Mouse (Mus musculus): ENCODE measurements at regions not wholly inside any gene's neighbourhood (a gene's known extent, or its start where the extent isn't known, plus 50 kb on each side); places are given as distances from the start of the nearest gene placed in this dataset.

DNA sequence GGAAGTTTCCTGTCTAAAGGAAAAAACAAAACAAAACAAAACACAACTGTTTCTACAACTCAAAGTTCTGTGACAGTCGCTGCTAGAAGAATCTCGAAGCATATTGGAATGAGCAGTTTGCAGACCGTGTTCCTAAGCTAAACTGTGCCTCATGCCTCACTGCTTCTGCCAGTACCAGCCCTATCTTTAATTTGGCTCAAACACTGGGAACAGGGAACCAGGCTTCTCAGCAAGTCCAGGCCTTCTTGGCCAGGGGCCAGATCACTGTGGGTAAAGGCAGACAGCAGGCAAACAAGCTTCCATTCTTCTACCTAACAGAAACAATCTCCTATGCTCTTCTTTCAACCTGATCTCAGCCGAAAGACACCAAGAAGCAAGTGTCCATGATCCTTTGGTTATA, 56.5 kb downstream of the Tmsb4x start:
- Histone ChIP-seq H3K9ac (ENCODE audit: low read length) (no peak overlapping the region), H3K27me3 (ENCODE audit: control insufficient read depth, insufficient read depth, low read length) (peaks cover 8% of the 10 kb centered on the region; the same call in 1 of the 2 replicates), H3K36me3 (ENCODE audit: control insufficient read depth, insufficient read depth, low read length) (no peaks in the 10 kb centered on the region), H3K27ac (ENCODE audit: low read depth, low read length) (no peak overlapping the region), H3K4me3 (ENCODE audit: low read depth, low read length) (no peak overlapping the region), H3K9me3 (ENCODE audit: control insufficient read depth, low read length) (no peaks in the 10 kb centered on the region), H3K4me2 (ENCODE audit: low read depth, low read length, severe bottlenecking) (no peak overlapping the region), H3K4me1 (replicated peaks; ENCODE audit: control insufficient read depth, insufficient read depth, low read length) (no peaks in the 10 kb centered on the region)
- DNase-seq (ENCODE audit: low spot score), result no peak
- WGBS, result 78% methylated on average over 4 of the region's 4 CpGs
- ATAC-seq (replicated peaks; ENCODE audit: low FRiP score), result no peak

DNA sequence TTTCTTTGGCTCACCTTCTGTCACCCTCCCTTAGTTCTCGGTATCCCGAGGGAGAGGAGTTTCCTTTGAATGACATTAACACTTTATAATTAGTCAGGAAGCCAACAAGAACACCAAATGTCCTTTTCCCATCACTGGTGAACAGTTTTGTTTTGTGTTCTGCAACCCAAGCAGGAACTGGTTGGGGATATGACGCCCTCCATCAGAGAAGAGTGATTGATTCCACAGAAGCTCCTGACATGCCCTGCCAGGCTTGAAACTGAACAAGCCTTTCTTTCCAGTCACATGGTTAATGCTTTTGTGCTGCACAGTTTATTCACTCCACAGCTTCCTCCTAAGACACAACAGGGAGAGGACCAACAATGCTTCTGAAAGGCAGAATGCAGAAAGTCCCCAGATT, 57.8 kb downstream of the Tmsb4x start:
- ATAC-seq (replicated peaks; ENCODE audit: low FRiP score), result no peak
- H3K4me2 ChIP-seq (ENCODE audit: low read depth, low read length, severe bottlenecking), result no peak overlapping the region
- DNase-seq (ENCODE audit: low spot score), result no peak
- no peak overlapping the region for H3K9ac ChIP-seq (ENCODE audit: low read length)
- no peaks in the 10 kb centered on the region for H3K36me3 ChIP-seq (ENCODE audit: control insufficient read depth, insufficient read depth, low read length)
- peaks cover 10% of the 10 kb centered on the region; the same call in 1 of the 2 replicates for H3K27me3 ChIP-seq (ENCODE audit: control insufficient read depth, insufficient read depth, low read length)
- no peak overlapping the region for H3K27ac ChIP-seq (ENCODE audit: low read depth, low read length)
- no peaks in the 10 kb centered on the region for H3K4me1 ChIP-seq (replicated peaks; ENCODE audit: control insufficient read depth, insufficient read depth, low read length)
- H3K4me3 ChIP-seq (ENCODE audit: low read depth, low read length), result no peak overlapping the region
- H3K9me3 ChIP-seq (ENCODE audit: control insufficient read depth, low read length), result no peaks in the 10 kb centered on the region
- 55% methylated on average over 3 of the region's 3 CpGs for WGBS

DNA sequence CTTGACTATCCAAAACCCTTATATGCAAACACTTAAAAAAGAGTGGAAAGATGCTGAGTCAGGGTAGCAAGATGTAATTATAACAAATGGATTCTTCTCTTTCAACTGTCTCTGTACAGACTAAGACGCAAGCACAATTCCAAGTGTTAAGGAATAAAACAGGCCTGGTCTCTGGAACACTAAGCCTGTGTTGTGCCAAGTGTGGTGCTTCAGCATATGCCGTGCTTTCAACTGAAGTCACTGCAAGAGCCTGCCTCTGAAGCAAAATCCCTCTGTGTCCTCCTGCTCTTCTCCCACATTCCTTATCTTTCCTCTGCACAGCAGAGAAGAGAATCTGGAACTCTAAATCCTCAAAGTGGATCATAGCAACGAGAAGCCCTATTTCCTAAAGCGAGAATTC, 59.7 kb downstream of the Tmsb4x start:
- Histone ChIP-seq H3K36me3 (ENCODE audit: control insufficient read depth, insufficient read depth, low read length) (no peaks in the 10 kb centered on the region), H3K4me1 (replicated peaks; ENCODE audit: control insufficient read depth, insufficient read depth, low read length) (no peaks in the 10 kb centered on the region), H3K27me3 (ENCODE audit: control insufficient read depth, insufficient read depth, low read length) (peaks cover 10% of the 10 kb centered on the region; the same call in 1 of the 2 replicates), H3K9me3 (ENCODE audit: control insufficient read depth, low read length) (no peaks in the 10 kb centered on the region), H3K9ac (ENCODE audit: low read length) (no peak overlapping the region), H3K4me3 (ENCODE audit: low read depth, low read length) (no peak overlapping the region), H3K4me2 (ENCODE audit: low read depth, low read length, severe bottlenecking) (no peak overlapping the region), H3K27ac (ENCODE audit: low read depth, low read length) (no peak overlapping the region)
- WGBS, result 92% methylated on average over 4 of the region's 4 CpGs
- DNase-seq (ENCODE audit: low spot score) (no peak), ATAC-seq (replicated peaks; ENCODE audit: low FRiP score) (no peak)

DNA sequence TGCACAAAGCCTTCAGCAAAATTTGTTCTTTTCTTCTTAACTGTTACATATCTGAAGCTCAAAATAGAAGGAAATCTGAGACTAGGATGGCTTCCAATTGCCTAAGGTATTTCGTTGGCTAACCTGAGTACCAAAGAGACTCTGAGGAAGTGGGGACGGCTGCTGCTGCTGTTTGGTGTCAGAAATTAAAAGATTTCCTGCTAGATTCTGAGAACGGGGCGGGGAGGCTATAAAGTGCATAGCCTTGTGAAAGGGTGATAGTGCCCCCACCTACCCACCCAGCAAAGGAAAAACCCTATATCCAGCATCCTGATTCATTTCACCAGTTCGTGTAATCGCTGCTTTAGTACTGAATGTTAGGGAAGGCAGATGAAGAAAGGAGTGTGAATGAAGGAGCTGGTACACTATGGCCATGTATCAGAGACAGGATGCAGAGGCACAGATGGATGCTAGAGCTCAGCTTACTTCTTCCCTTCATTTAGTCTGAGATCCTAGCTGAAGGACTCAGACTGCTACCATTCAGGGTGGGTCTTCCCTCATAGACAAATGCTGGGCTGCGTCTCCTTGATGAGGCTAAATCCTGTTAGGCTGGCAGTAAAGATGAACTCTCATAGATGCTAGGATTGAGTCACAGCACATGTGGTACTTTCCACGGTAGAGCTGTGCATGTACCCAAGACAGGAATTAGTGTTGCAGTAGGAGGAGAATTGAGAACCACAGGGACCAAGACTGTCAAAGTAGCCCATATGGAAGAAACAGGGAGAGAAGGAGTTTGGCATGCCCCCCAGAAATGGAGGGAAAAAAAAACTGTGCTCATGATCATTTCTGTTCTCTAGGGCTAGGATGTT, 62.4 kb downstream of the Tmsb4x start:
- H3K27me3 ChIP-seq (ENCODE audit: control insufficient read depth, insufficient read depth, low read length), result peaks cover 8% of the 10 kb centered on the region; the same call in 1 of the 2 replicates

DNA sequence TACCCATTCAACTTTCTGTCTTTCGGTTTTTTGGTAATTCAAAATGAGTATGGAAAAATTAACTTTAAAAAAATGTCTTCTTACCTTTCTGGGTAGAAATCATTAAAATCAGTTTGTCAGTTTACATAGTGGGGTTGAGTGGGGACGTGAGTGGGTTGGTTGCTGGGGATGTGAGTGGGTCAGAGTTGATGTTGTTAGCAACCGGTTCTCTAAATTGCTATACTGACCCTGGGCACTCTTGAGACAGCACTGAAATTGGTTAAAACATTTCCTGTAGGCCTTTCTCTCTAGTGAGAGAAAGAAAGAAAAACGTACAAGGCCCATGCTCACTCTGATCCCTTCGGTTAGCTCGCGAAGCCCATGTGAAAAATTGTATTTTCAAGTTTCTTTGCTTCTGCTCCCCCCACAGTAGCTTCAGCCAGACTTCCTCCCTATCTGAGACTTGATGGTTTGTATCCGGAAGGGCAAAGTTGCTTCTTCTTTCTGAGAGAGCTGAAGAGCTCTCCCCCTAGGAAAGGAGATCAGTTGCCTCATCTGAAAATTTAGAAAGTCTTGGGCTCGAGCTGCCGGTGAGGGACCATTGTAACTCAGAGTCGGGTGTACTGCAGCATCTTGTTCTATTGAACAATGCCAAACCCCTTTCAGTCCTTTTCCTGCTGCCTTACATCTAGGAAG, 63.5 kb downstream of the Tmsb4x start:
- Histone ChIP-seq H3K4me1 (replicated peaks; ENCODE audit: control insufficient read depth, insufficient read depth, low read length) (no peaks in the 10 kb centered on the region), H3K9me3 (ENCODE audit: control insufficient read depth, low read length) (no peaks in the 10 kb centered on the region), H3K4me2 (ENCODE audit: low read depth, low read length, severe bottlenecking) (no peak overlapping the region), H3K36me3 (ENCODE audit: control insufficient read depth, insufficient read depth, low read length) (no peaks in the 10 kb centered on the region), H3K4me3 (ENCODE audit: low read depth, low read length) (no peak overlapping the region), H3K27me3 (ENCODE audit: control insufficient read depth, insufficient read depth, low read length) (peaks cover 6% of the 10 kb centered on the region; the same call in 1 of the 2 replicates), H3K27ac (ENCODE audit: low read depth, low read length) (no peak overlapping the region), H3K9ac (ENCODE audit: low read length) (no peak overlapping the region)
- 77% methylated on average over 11 of the region's 11 CpGs for WGBS
- DNase-seq (ENCODE audit: low spot score) (no peak), ATAC-seq (replicated peaks; ENCODE audit: low FRiP score) (no peak)

More for the DNA sequence above, 62.4 kb downstream of the Tmsb4x start:
- no peaks in the 10 kb centered on the region for H3K4me1 ChIP-seq (replicated peaks; ENCODE audit: control insufficient read depth, insufficient read depth, low read length)
- no peak overlapping the region for H3K4me2 ChIP-seq (ENCODE audit: low read depth, low read length, severe bottlenecking)
- no peak overlapping the region for H3K27ac ChIP-seq (ENCODE audit: low read depth, low read length)
- ATAC-seq (replicated peaks; ENCODE audit: low FRiP score) (no peak), DNase-seq (ENCODE audit: low spot score) (no peak)
- H3K9me3 ChIP-seq (ENCODE audit: control insufficient read depth, low read length), result no peaks in the 10 kb centered on the region
- WGBS, result 83% methylated on average over 8 of the region's 8 CpGs
- H3K9ac ChIP-seq (ENCODE audit: low read length), result no peak overlapping the region
- no peak overlapping the region for H3K4me3 ChIP-seq (ENCODE audit: low read depth, low read length)
- H3K36me3 ChIP-seq (ENCODE audit: control insufficient read depth, insufficient read depth, low read length), result no peaks in the 10 kb centered on the region

DNA sequence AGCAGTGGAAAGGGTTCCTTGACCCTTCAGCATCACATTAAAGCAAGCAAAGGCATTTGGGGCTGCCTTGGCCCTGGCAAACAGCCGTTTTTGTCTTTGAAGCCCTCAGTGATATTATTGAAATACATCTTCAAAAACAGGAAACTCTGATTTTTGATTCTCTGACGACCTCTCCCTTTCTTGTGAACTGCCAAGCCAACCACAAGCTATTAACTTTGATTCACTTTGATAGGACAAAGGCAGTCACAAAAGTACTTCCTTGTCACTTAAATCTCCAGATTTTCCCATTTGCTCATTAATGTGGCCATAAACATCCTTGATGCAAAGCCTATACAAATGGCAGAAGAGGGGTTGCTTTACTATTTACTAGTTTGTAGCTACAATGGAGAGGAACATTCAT, 70.0 kb downstream of the Tmsb4x start:
- no peaks in the 10 kb centered on the region for H3K9me3 ChIP-seq (ENCODE audit: control insufficient read depth, low read length)
- H3K4me2 ChIP-seq (ENCODE audit: low read depth, low read length, severe bottlenecking), result no peak overlapping the region
- 71% methylated on average over 2 of the region's 2 CpGs for WGBS
- no peak for ATAC-seq (replicated peaks; ENCODE audit: low FRiP score)
- H3K36me3 ChIP-seq (ENCODE audit: control insufficient read depth, insufficient read depth, low read length), result no peaks in the 10 kb centered on the region
- H3K4me3 ChIP-seq (ENCODE audit: low read depth, low read length), result no peak overlapping the region
- DNase-seq (ENCODE audit: low spot score), result no peak
- no peak overlapping the region for H3K27ac ChIP-seq (ENCODE audit: low read depth, low read length)
- no peaks in the 10 kb centered on the region; the same call in 1 of the 2 replicates for H3K27me3 ChIP-seq (ENCODE audit: control insufficient read depth, insufficient read depth, low read length)
- no peaks in the 10 kb centered on the region for H3K4me1 ChIP-seq (replicated peaks; ENCODE audit: control insufficient read depth, insufficient read depth, low read length)
- no peak overlapping the region for H3K9ac ChIP-seq (ENCODE audit: low read length)

DNA sequence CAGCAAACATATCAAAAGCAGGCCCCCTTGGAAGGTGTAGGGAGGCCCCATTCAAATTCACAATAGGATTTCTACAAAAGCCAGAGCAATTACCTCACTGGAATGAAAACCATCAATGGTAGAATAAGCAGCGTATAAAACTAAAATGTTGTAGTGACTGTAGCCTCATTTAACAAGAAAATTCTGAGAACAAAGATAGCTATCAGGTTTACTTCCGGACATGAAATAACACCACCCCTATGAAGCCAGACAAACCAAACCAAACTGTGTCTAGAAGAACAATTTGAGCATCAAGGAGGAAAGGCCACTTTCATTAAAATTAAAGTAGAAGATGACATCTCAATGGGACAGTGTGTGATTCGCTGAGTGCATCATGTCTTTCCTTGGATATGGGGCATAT, 74.9 kb downstream of the Tmsb4x start:
- Histone ChIP-seq H3K9ac (ENCODE audit: low read length) (no peak overlapping the region), H3K4me3 (ENCODE audit: low read depth, low read length) (no peak overlapping the region)
- 89% methylated on average over 3 of the region's 3 CpGs for WGBS

DNA sequence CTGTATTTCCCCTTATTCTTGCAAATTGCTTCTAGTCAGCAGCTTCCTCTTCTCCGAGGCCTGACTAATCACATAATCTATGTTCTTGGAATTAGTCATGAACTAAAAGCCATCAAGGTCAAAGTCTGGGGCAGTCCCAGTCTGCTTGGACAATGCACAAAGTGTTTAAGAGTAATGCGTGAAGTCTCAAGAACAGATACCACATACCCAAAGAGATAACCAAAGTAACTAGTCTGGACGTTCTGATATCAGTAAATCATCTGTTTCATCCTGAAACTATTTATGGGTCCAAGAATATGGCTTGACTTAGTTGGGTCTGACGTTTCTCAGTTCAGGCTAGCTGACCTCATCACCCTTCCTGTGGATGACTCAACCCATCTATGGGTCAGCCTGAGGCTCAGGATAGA, 76.1 kb downstream of the Tmsb4x start:
- H3K27ac ChIP-seq (ENCODE audit: low read depth, low read length), result no peak overlapping the region
- no peak overlapping the region for H3K9ac ChIP-seq (ENCODE audit: low read length)
- H3K4me2 ChIP-seq (ENCODE audit: low read depth, low read length, severe bottlenecking), result no peak overlapping the region
- H3K4me1 ChIP-seq (replicated peaks; ENCODE audit: control insufficient read depth, insufficient read depth, low read length), result no peaks in the 10 kb centered on the region
- DNase-seq (ENCODE audit: low spot score) (no peak), ATAC-seq (replicated peaks; ENCODE audit: low FRiP score) (no peak)
- no peaks in the 10 kb centered on the region for H3K36me3 ChIP-seq (ENCODE audit: control insufficient read depth, insufficient read depth, low read length)
- H3K9me3 ChIP-seq (ENCODE audit: control insufficient read depth, low read length), result no peaks in the 10 kb centered on the region
- H3K27me3 ChIP-seq (ENCODE audit: control insufficient read depth, insufficient read depth, low read length), result peaks cover 7% of the 10 kb centered on the region; the same call in 1 of the 2 replicates
- no peak overlapping the region for H3K4me3 ChIP-seq (ENCODE audit: low read depth, low read length)
- 81% methylated on average over 4 of the region's 4 CpGs for WGBS

More for the DNA sequence above, 74.9 kb downstream of the Tmsb4x start:
- ATAC-seq (replicated peaks; ENCODE audit: low FRiP score) (no peak), DNase-seq (ENCODE audit: low spot score) (no peak)
- Histone ChIP-seq H3K36me3 (ENCODE audit: control insufficient read depth, insufficient read depth, low read length) (no peaks in the 10 kb centered on the region), H3K4me2 (ENCODE audit: low read depth, low read length, severe bottlenecking) (no peak overlapping the region), H3K9me3 (ENCODE audit: control insufficient read depth, low read length) (no peaks in the 10 kb centered on the region), H3K4me1 (replicated peaks; ENCODE audit: control insufficient read depth, insufficient read depth, low read length) (no peaks in the 10 kb centered on the region), H3K27me3 (ENCODE audit: control insufficient read depth, insufficient read depth, low read length) (peaks cover 6% of the 10 kb centered on the region; the same call in 1 of the 2 replicates), H3K27ac (ENCODE audit: low read depth, low read length) (no peak overlapping the region)

Measured in forebrain, embryonic 11.5 days (tissue).